In genomic region chr3:51228038-51228820, GRCm38 (mm10) we compare ENCODE assay signal across 8 mouse cellular contexts. TPM values are rescaled to one million over a fixed set of nuclear protein-coding genes. Genes with fewer than 3 reads are reported as not detected.
A peak's percentile ranks its signal among the peaks of the same experiment; 100 is the strongest.
DNase-seq lines count a peak whose midpoint lies in the region; ATAC-seq and TF ChIP-seq lines count a peak whose summit lies in the region.

No protein-coding gene starts in this region.

- 50% methylated on average over 10 of the region's 10 CpGs for WGBS in liver, adult 2 months

- peak overlapping the region; percentile 84 for H3K27ac ChIP-seq in liver, adult 2 months (replicated peaks; ENCODE audit: insufficient read depth, low read depth, low read length)

- peaks cover 33% of the 10 kb centered on the region for H3K4me1 ChIP-seq in liver, adult 2 months (ENCODE audit: control insufficient read depth, insufficient read depth, low read length)

- H3K9ac ChIP-seq in liver, adult 2 months (ENCODE audit: low read depth, low read length) = peak overlapping the region; percentile 54

- peak; percentile 41 for ATAC-seq in erythroblast, adult 5-6 weeks (replicated peaks; ENCODE audit: low FRiP score, poor library complexity, severe bottlenecking)

- H3K27me3 ChIP-seq in liver, adult 2 months (ENCODE audit: control insufficient read depth, insufficient read depth, low read length) = no peaks in the 10 kb centered on the region

- peak; percentile 75 for TF ChIP-seq CTCF in liver, adult 2 months (IDR thresholded peaks at IDR 0.05; ENCODE audit: low read depth, low read length)

- H3K4me3 ChIP-seq in liver, adult 2 months (ENCODE audit: insufficient read depth, low read depth, low read length) = peak overlapping the region; percentile 33; the same call in 1 of the 2 replicates

- H3K36me3 ChIP-seq in liver, adult 2 months (ENCODE audit: control insufficient read depth, insufficient read depth, low read length) = no peaks in the 10 kb centered on the region

- intact Hi-C loops in heart, postnatal 25 days (cut with DNase I) = no loop called here

- TF ChIP-seq POLR2A in liver, adult 2 months (IDR thresholded peaks at IDR 0.05; ENCODE audit: extremely low read depth, insufficient read depth, low read length) = no peak

- H3K79me2 ChIP-seq in liver, adult 2 months (ENCODE audit: control insufficient read depth, insufficient read depth, low read length) = peaks cover 30% of the 10 kb centered on the region; the same call in 1 of the 2 replicates

- DNase-seq in heart, adult 11 months = peak; percentile 57
- DNase-seq in heart, postnatal 25 days (ENCODE audit: low spot score) = no peak
- DNase-seq in urinary bladder, postnatal 14 days (ENCODE audit: low spot score) = peak; percentile 60
- no peak for DNase-seq in urinary bladder, postnatal 10 days (ENCODE audit: low spot score)
- DNase-seq in liver, adult 2 months (ENCODE audit: extremely low read depth, low read depth, low spot score) = peak; percentile 77
- DNase-seq in retina, embryonic 14.5 days (ENCODE audit: low spot score) = peak; percentile 55
- no peak for DNase-seq in urinary bladder, adult 18-20 months (ENCODE audit: low spot score in 2 of 2)

RNA-seq across cellular contexts. Expression of gene Noct, which starts 4.0 kb away (rescaled TPM):
- 10 to 100 TPM; 30.2 to 49.7 TPM for total RNA-seq in heart, postnatal 25 days (2021)
- total RNA-seq in erythroblast, adult 5-6 weeks (2015; ENCODE audit: low replicate concordance) = 39.6 and 43.5 TPM in 2 replicates
- total RNA-seq in erythroblast, adult 5-6 weeks (2017; ENCODE audit: low replicate concordance) = 27.3 and 31.4 TPM in 2 replicates
- total RNA-seq in liver, adult 2 months (2014; rRNA removed) = 12.0 and 12.1 TPM in 2 replicates
- 9.8 and 12.5 TPM in 2 replicates for polyA plus RNA-seq in liver, adult 2 months (2012; rRNA removed)

Comparison
In these comparisons a context has a peak if more than half of its experiments do, and no peak if none do; other contexts are left out.
1. DNase-seq: peak in heart, adult 11 months (single experiment), urinary bladder, postnatal 14 days (single experiment), liver, adult 2 months (single experiment) and retina, embryonic 14.5 days (single experiment); none in heart, postnatal 25 days (single experiment), urinary bladder, postnatal 10 days (single experiment) and urinary bladder, adult 18-20 months (0 of 2).